Mouse (Mus musculus) midbrain, embryonic 13.5 days (tissue): ENCODE results near the gene Frmpd1. TPM values are rescaled to one million over a fixed set of nuclear protein-coding genes. Genes with fewer than 3 reads are reported as not detected.

Source experiments
- ATAC-seq: fragments of 200-750 bp; cut with Nextera tagmentation; 2 replicates; pipeline ENCODE4 v1.8.0; 2017; ENCODE audit warnings: mild to moderate bottlenecking, moderate TSS enrichment, moderate library complexity
- H3K27ac ChIP-seq: fragments of 300-500 bp; sonication (generic); 2 replicates; pipeline ENCODE4 v1.5.1; 2015; ENCODE audit warnings: inconsistent platforms, mild to moderate bottlenecking, moderate library complexity
- H3K27me3 ChIP-seq: fragments of 300-500 bp; sonication (generic); 2 replicates; pipeline ENCODE4 v1.6.1; 2015; ENCODE audit warnings: mild to moderate bottlenecking, inconsistent platforms
- H3K36me3 ChIP-seq: fragments of 300-500 bp; sonication (generic); 2 replicates; pipeline ENCODE4 v1.6.1; 2015; ENCODE audit warnings: mild to moderate bottlenecking, inconsistent platforms
- H3K4me1 ChIP-seq: fragments of 300-500 bp; sonication (generic); replicated peaks from 2 replicates; pipeline ENCODE4 v1.6.1; 2015; ENCODE audit warnings: inconsistent platforms
- H3K4me2 ChIP-seq: fragments of 300-500 bp; sonication (generic); replicated peaks from 2 replicates; pipeline ENCODE4 v1.6.1; 2015; ENCODE audit warnings: moderate library complexity, mild to moderate bottlenecking, inconsistent platforms
- H3K4me3 ChIP-seq: fragments of 300-500 bp; sonication (generic); replicated peaks from 2 replicates; pipeline ENCODE4 v1.5.1; 2015; ENCODE audit warnings: mild to moderate bottlenecking, inconsistent platforms
- H3K9ac ChIP-seq: fragments of 300-500 bp; sonication (generic); replicated peaks from 2 replicates; pipeline ENCODE4 v1.6.1; 2015; ENCODE audit warnings: mild to moderate bottlenecking, inconsistent platforms
- H3K9me3 ChIP-seq: fragments of 300-500 bp; sonication (generic); 2 replicates; pipeline ENCODE4 v1.6.1; 2016; ENCODE audit warnings: mild to moderate bottlenecking, inconsistent platforms
- WGBS: fragments of 180-500 bp; shearing (Covaris S2); methylation state at CpG from one replicate; pipeline ENCODE4 v1.1.7; 2015; 5-methylcytosine and 5-hydroxymethylcytosine counted together
- polyA plus RNA-seq: library from polyadenylated mRNA; unstranded; fragments of >200 nt; fragmentation: Nextera tagmentation; extraction: Ambion mirVana; gene quantifications from 2 replicates; pipeline ENCODE4 v1.2.1, GENCODE M21; 2015

Gene Frmpd1
- polyA plus RNA-seq, 1 experiment from 2014 or later, result 1.2 TPM

- H3K4me1 ChIP-seq, result no peaks in the 10 kb centered on the region
- no peaks in the 10 kb centered on the region for H3K9me3 ChIP-seq
- no peaks in the 10 kb centered on the region for H3K36me3 ChIP-seq
- no peak overlapping the region for H3K9ac ChIP-seq
- no peak overlapping the region for H3K27ac ChIP-seq
- WGBS, result 55% methylated on average over 3 of the region's 3 CpGs
- no peak overlapping the region for H3K4me3 ChIP-seq
- no peak overlapping the region for H3K4me2 ChIP-seq
- ATAC-seq, result no peak
- H3K27me3 ChIP-seq, result no peaks in the 10 kb centered on the region
These were observed 101.6 kb downstream of the Frmpd1 start for GRCm38 (mm10) chr4:45286318-45286717.

- 67% methylated on average over 5 of the region's 5 CpGs for WGBS
- Histone ChIP-seq H3K4me3 (no peak overlapping the region), H3K27ac (no peak overlapping the region), H3K4me2 (no peak overlapping the region), H3K36me3 (no peaks in the 10 kb centered on the region), H3K4me1 (no peaks in the 10 kb centered on the region), H3K9ac (no peak overlapping the region), H3K9me3 (no peaks in the 10 kb centered on the region), H3K27me3 (no peaks in the 10 kb centered on the region)
- ATAC-seq, result no peak
These were observed 103.2 kb downstream of the Frmpd1 start for GRCm38 (mm10) chr4:45287906-45288305.

- Histone ChIP-seq H3K9ac (peak within 1 kb of the TSS; percentile 82), H3K4me3 (peak within 1 kb of the TSS; percentile 74), H3K27ac (no peak within 1 kb of the TSS), H3K36me3 (peaks cover 19% of the 10 kb centered on the region), H3K9me3 (no peaks in the 10 kb centered on the region), H3K4me2 (peak within 1 kb of the TSS; percentile 76), H3K27me3 (no peaks in the 10 kb centered on the region), H3K4me1 (peaks cover 14% of the 10 kb centered on the region)
- ATAC-seq, result peak; percentile 94
- WGBS, result 21% methylated on average over 27 of the region's 27 CpGs
These were observed 112.2 kb downstream of the Frmpd1 start, which contains the start of gene Trmt10b for GRCm38 (mm10) chr4:45296662-45297564. Trmt10b (plus strand) TSS chr4:45297127.

GRCm38 (mm10) chr4:45305536-45305935 lies 120.9 kb downstream of the Frmpd1 start:
- WGBS, result 96% methylated on average over 14 of the region's 14 CpGs
- Histone ChIP-seq H3K9me3 (no peaks in the 10 kb centered on the region), H3K27me3 (no peaks in the 10 kb centered on the region), H3K4me3 (no peak overlapping the region), H3K36me3 (peaks cover 80% of the 10 kb centered on the region), H3K4me2 (no peak overlapping the region), H3K27ac (no peak overlapping the region), H3K9ac (no peak overlapping the region), H3K4me1 (no peaks in the 10 kb centered on the region)
- no peak for ATAC-seq

GRCm38 (mm10) chr4:45308046-45308445 lies 123.4 kb downstream of the Frmpd1 start:
- Histone ChIP-seq H3K9me3 (no peaks in the 10 kb centered on the region), H3K36me3 (peaks cover 75% of the 10 kb centered on the region), H3K27ac (no peak overlapping the region), H3K4me3 (no peak overlapping the region), H3K4me2 (no peak overlapping the region), H3K27me3 (no peaks in the 10 kb centered on the region), H3K9ac (no peak overlapping the region), H3K4me1 (no peaks in the 10 kb centered on the region)
- ATAC-seq, result no peak
- 33% methylated on average over 11 of the region's 11 CpGs for WGBS

GRCm38 (mm10) chr4:45308606-45309005 lies 123.9 kb downstream of the Frmpd1 start:
- H3K27ac ChIP-seq, result no peak overlapping the region
- H3K4me2 ChIP-seq, result no peak overlapping the region
- WGBS, result 93% methylated on average over 6 of the region's 6 CpGs
- H3K4me3 ChIP-seq, result no peak overlapping the region
- H3K9me3 ChIP-seq, result no peaks in the 10 kb centered on the region
- no peak overlapping the region for H3K9ac ChIP-seq
- no peak for ATAC-seq
- peaks cover 73% of the 10 kb centered on the region for H3K36me3 ChIP-seq
- no peaks in the 10 kb centered on the region for H3K27me3 ChIP-seq
- H3K4me1 ChIP-seq, result no peaks in the 10 kb centered on the region

GRCm38 (mm10) chr4:45311056-45311455 lies 126.4 kb downstream of the Frmpd1 start:
- no peaks in the 10 kb centered on the region for H3K27me3 ChIP-seq
- H3K4me3 ChIP-seq, result no peak overlapping the region
- H3K4me1 ChIP-seq, result no peaks in the 10 kb centered on the region
- no peak overlapping the region for H3K4me2 ChIP-seq
- peaks cover 68% of the 10 kb centered on the region for H3K36me3 ChIP-seq
- H3K27ac ChIP-seq, result no peak overlapping the region
- no peak overlapping the region for H3K9ac ChIP-seq
- H3K9me3 ChIP-seq, result no peaks in the 10 kb centered on the region
- ATAC-seq, result no peak
- 98% methylated on average over 2 of the region's 2 CpGs for WGBS

- peaks cover 30% of the 10 kb centered on the region for H3K27me3 ChIP-seq
- H3K36me3 ChIP-seq, result peaks cover 28% of the 10 kb centered on the region
- H3K4me3 ChIP-seq, result peak overlapping the region; percentile 98
- peak; percentile 95 for ATAC-seq
- WGBS, result under 1% methylated on average over 56 of the region's 56 CpGs
- H3K9me3 ChIP-seq, result no peaks in the 10 kb centered on the region
- peak overlapping the region; percentile 80 for H3K4me2 ChIP-seq
- H3K9ac ChIP-seq, result peak overlapping the region; percentile 94
- peak overlapping the region; percentile 88 for H3K27ac ChIP-seq
- peaks cover 18% of the 10 kb centered on the region for H3K4me1 ChIP-seq
These were observed 135.6 kb downstream of the Frmpd1 start for GRCm38 (mm10) chr4:45320159-45320816.

- no peak overlapping the region for H3K27ac ChIP-seq
- 91% methylated on average over 7 of the region's 7 CpGs for WGBS
- no peak for ATAC-seq
- H3K36me3 ChIP-seq, result no peaks in the 10 kb centered on the region
- no peaks in the 10 kb centered on the region for H3K4me1 ChIP-seq
- H3K9ac ChIP-seq, result no peak overlapping the region
- peaks cover 8% of the 10 kb centered on the region; the same call in 1 of the 2 replicates for H3K27me3 ChIP-seq
- H3K4me2 ChIP-seq, result no peak overlapping the region
- no peaks in the 10 kb centered on the region for H3K9me3 ChIP-seq
- no peak overlapping the region for H3K4me3 ChIP-seq
These were observed 146.5 kb downstream of the Frmpd1 start for GRCm38 (mm10) chr4:45331139-45331538.

- WGBS, result 71% methylated on average over 3 of the region's 3 CpGs
- ATAC-seq, result no peak
- Histone ChIP-seq H3K27ac (no peak overlapping the region), H3K27me3 (0 out of 2 replicates have a peak, but pooled peaks cover 5% of the 10 kb centered on the region), H3K36me3 (no peaks in the 10 kb centered on the region), H3K4me1 (no peaks in the 10 kb centered on the region), H3K4me2 (no peak overlapping the region), H3K9ac (no peak overlapping the region), H3K9me3 (no peaks in the 10 kb centered on the region), H3K4me3 (no peak overlapping the region)
These were observed 147.8 kb downstream of the Frmpd1 start for GRCm38 (mm10) chr4:45332466-45332865.
